Mouse (Mus musculus): ENCODE data around the gene Agpat1. TPM values are rescaled to one million over a fixed set of nuclear protein-coding genes. Genes with fewer than 3 reads are reported as not detected.

Agpat1 gene
- total RNA-seq (2021): 10 to 100 TPM; 56.3 to 57.9 TPM
- long read RNA-seq, experiment 1, partial matches to known transcripts: 7 of 8 reads
- long read RNA-seq, experiment 1, other reads (novel, unspliced or antisense): 0 of 8 reads
- long read RNA-seq, experiment 2, transcript Agpat1-201 (7 exons, 2,190 nt): major isoform, 5 of 12 reads
- long read RNA-seq, experiment 2, partial matches to known transcripts: 3 of 12 reads
- long read RNA-seq, experiment 2, other reads (novel, unspliced or antisense): 4 of 12 reads

GRCm38 (mm10) chr17:34604061-34604508 is at the start of gene Agpat1:
Gene Agpat1, plus strand, starts transcription at chr17:34604262.
- intact Hi-C loops (cut with DNase I): loop anchor here (10.0 kb wide), 1 partner anchor 479 kb away; the partner anchor contains the start of gene Brd2
- peak; percentile 96 to 98 for DNase-seq

DNA sequence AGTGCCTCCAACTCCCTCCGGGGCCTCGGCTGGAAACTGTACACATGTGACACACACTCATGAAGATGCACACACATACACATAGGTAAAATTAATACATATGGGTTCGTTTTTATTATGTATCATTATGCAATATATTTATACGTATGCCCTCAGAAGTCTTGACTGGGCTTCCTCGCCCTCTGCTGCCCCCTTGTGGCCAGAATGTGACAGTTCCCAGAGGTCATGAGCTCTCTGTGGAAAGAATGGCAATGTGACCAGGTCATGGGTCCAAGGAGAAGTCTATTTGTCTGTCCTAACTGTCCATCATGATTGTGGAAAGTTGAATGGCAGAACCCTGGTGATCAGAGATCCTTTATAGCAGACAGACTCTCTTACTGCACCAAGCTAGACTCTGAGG is 48.6 kb upstream of the Agpat1 start:
- intact Hi-C loops (cut with DNase I): loop anchor here (1.0 kb wide), 1 partner anchor 116 kb away; no protein-coding TSS in a partner anchor
- peak; percentile 84 to 89 for DNase-seq

- DNase-seq: no peak
- intact Hi-C loops (cut with DNase I): no loop called here
These were observed 47.7 kb upstream of the Agpat1 start for GRCm38 (mm10) chr17:34556406-34556805.

GRCm38 (mm10) chr17:34557411-34557810 is 46.7 kb upstream of the Agpat1 start:
- intact Hi-C loops (cut with DNase I): no loop called here
- no peak for DNase-seq

DNA sequence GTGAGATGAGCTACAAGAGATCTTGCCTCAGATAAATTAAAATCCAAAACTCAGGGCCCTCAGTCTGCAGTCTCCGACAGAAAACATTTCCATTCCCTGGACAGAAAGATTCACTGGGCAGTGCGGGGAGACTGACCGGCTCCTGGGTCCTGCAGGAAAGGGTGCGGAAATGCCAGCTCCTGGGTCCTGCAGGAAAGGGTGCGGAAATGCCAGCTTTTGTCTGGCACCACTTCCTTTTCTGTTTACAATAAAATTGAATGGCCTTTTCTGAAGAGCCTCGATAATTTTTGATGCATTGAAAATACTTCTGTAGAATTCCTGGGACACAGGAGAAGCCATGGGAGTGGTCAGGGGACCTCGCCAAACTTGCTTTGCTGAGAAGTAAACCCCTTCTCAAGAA is 44.9 kb upstream of the Agpat1 start:
- DNase-seq: no peak
- intact Hi-C loops (cut with DNase I): no loop called here

DNA sequence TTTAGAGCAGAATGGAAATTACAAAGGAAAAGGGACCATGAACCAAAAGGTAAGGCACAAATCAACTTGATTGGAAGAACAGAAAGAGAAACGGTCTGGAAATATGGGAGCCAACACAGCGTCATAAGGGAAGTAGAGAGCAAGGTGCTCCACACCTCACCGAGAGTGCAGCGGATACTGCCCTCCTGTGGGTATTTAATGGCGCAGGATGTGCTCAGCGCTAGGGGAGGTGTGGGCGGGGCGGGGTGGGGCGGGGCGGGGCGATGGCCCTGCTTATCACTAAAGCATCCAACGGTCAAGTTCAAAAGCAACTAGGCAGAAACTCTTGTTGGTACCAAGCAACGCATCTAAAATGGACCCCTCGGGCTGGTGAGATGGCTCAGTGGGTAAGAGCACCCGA is 44.2 kb upstream of the Agpat1 start:
- no peak for DNase-seq
- intact Hi-C loops (cut with DNase I): no loop called here

DNA sequence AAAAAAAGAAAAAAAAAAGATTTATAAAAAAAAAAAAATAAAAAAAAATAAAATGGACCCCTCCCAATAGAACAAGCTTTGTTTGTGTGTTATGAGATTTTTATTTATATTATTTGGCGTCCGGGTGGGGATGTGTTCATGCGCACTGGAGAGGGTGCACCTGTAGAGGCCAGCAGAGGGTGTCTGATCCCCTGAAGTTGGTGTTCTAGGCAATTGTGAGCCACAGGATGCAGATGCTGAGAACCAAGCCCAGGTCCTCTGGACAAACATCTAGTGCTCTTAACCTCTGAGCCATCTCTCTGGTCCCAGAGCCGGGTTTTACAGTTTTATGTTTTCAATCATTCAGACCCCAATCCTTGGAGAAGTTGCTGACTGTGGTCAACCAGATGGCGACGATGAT is 43.6 kb upstream of the Agpat1 start:
- intact Hi-C loops (cut with DNase I): no loop called here

DNA sequence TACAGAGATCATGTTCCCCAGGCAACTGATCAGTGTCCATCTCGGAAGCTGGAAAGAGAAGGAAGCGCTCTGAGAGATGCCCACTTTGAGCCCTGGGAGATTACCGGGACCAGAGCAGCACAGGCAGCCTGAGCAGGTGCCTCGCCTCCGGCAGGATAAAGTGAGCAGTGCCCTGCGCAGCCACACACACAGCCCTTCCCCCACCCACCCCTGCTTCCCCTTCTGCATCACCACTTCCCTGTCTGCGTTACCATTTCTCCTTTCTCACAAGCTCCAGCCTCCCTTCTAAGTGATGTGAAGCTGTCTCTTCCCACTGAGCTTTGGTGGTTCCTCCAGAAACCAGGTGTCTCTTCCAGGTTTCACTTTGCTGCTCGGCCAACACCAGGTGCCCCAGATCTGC is 42.9 kb upstream of the Agpat1 start:
- no peak for DNase-seq
- intact Hi-C loops (cut with DNase I): no loop called here

More for the DNA sequence above, 43.6 kb upstream of the Agpat1 start:
- no peak for DNase-seq

DNA sequence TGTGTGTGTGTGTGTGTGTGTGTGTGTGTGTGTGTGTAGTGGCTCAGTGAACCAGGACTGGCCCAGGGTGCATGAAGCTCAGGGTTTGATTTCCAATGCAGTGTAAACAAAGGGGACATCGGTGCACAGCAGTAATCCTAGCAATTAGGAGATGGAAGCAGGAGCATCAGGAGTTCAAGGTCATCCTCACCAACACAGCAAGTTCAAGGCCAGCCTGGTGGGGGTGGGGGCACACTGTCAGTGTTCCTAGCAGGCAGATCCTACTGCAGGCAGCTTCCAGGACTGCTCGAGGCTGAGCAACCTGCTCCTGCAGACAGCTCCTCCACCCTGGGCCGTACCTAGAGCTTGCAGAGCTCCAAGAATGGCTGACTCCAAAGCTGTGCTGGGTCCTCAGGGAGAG is 41.5 kb upstream of the Agpat1 start:
- no peak for DNase-seq
- intact Hi-C loops (cut with DNase I): no loop called here

DNA sequence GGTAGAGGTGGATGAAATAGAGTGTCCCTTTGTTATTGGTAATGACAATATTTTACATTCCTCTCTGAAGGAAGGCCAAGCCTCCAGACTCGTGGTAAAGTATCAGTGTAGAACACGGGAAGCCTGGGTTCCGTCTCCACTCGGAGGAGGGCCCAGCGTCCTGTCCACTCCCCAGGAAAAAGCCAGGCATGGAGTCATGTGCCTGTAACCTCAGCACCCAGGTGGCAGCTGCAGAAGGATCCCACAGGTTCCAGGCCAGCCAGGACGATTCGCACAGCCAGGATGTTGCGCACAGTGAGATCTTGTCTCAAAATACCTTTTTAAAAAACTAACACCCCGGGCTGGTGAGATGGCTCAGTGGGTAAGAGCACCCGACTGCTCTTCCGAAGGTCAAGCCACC is 40.7 kb upstream of the Agpat1 start:
- no peak for DNase-seq
- intact Hi-C loops (cut with DNase I): no loop called here

GRCm38 (mm10) chr17:34564003-34564421 is 40.0 kb upstream of the Agpat1 start, which contains the start of gene Notch4:
Gene Notch4, plus strand, starts transcription at chr17:34564268.
- intact Hi-C loops (cut with DNase I): no loop called here

GRCm38 (mm10) chr17:34564796-34565195 is 39.3 kb upstream of the Agpat1 start:
- intact Hi-C loops (cut with DNase I): no loop called here

More at GRCm38 (mm10) chr17:34564003-34564421, 40.0 kb upstream of the Agpat1 start, which contains the start of gene Notch4:
- DNase-seq: peak; percentile 55 to 69

DNA sequence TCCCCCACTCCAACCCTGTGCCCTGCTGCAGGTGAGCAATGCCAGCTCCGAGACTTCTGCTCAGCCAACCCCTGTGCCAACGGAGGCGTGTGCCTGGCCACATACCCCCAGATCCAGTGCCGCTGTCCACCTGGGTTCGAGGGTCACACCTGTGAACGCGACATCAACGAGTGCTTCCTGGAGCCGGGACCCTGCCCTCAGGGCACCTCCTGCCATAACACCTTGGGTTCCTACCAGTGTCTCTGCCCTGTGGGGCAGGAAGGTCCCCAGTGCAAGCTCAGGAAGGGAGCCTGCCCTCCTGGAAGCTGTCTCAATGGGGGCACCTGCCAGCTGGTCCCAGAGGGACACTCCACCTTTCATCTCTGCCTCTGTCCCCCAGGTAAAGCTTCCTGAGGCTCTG is 36.8 kb upstream of the Agpat1 start:
- intact Hi-C loops (cut with DNase I): no loop called here
- DNase-seq: no peak

More at GRCm38 (mm10) chr17:34564796-34565195, 39.3 kb upstream of the Agpat1 start:
- DNase-seq: peak; percentile 45 to 62

DNA sequence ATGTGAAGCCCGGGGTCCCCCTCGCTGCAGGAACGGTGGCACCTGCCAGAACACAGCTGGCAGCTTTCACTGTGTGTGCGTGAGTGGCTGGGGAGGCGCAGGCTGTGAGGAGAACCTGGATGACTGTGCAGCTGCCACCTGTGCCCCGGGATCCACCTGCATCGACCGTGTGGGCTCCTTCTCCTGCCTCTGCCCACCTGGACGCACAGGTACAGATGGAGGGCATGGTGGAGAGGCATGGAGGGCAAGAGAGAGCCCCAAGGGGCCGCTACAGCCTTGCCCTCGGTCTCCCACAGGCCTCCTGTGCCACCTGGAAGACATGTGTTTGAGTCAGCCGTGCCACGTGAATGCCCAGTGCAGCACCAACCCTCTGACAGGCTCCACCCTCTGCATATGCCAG is 35.6 kb upstream of the Agpat1 start:
- intact Hi-C loops (cut with DNase I): no loop called here

DNA sequence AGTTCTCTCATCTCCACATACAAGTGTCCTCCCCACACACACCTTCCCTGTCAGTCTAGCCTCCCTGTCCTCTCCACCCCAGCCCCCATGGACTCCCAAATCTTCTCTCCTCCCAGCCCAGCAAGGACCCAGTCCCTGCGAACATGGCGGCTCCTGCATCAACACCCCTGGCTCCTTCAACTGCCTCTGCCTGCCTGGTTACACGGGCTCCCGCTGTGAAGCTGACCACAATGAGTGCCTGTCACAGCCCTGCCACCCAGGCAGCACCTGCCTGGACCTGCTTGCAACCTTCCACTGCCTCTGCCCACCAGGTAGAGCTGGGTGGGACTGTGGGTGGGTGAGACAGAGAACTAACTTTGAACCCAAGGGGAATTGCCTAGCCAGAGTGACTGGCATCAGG is 34.1 kb upstream of the Agpat1 start:
- DNase-seq: no peak

More for the DNA sequence above, 35.6 kb upstream of the Agpat1 start:
- no peak for DNase-seq

GRCm38 (mm10) chr17:34571875-34572274 is 32.2 kb upstream of the Agpat1 start:
- intact Hi-C loops (cut with DNase I): loop anchor here (1.0 to 2.0 kb wide), 2 partner anchors 13 to 47 kb away; no protein-coding TSS in a partner anchor
- DNase-seq: no peak

More for the DNA sequence above, 34.1 kb upstream of the Agpat1 start:
- intact Hi-C loops (cut with DNase I): loop anchor here (2.0 kb wide), 1 partner anchor 15 kb away; no protein-coding TSS in a partner anchor

GRCm38 (mm10) chr17:34572361-34572760 is 31.7 kb upstream of the Agpat1 start:
- no peak for DNase-seq
- intact Hi-C loops (cut with DNase I): loop anchor here (1.0 kb wide), 1 partner anchor 47 kb away; no protein-coding TSS in a partner anchor

- intact Hi-C loops (cut with DNase I): no loop called here
- DNase-seq: no peak
These were observed 27.5 kb upstream of the Agpat1 start for GRCm38 (mm10) chr17:34576577-34576976.

DNA sequence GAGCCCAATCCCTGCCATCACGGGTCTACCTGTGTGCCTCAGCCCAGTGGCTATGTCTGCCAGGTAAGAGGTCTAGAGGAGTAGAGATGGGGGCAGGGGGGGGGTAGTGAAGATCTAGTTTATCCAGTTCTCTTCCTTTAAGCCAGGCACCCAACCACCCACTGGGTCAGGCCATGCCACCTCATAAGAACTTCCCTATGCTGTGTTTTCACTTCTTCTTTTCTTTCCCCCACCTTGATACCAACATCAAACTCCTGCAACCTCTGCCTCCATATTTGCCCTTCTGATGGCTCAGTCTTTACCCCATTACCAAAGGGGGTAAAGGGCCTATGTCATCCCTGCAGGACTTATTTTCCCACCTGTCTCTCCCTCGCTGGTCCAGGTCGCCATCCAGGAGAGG is 26.0 kb upstream of the Agpat1 start:
- intact Hi-C loops (cut with DNase I): no loop called here
- no peak for DNase-seq

GRCm38 (mm10) chr17:34582528-34582927 is 21.5 kb upstream of the Agpat1 start:
- DNase-seq: no peak
- intact Hi-C loops (cut with DNase I): no loop called here

- intact Hi-C loops (cut with DNase I): no loop called here
- no peak for DNase-seq
These were observed 20.7 kb upstream of the Agpat1 start for GRCm38 (mm10) chr17:34583397-34583796.

DNA sequence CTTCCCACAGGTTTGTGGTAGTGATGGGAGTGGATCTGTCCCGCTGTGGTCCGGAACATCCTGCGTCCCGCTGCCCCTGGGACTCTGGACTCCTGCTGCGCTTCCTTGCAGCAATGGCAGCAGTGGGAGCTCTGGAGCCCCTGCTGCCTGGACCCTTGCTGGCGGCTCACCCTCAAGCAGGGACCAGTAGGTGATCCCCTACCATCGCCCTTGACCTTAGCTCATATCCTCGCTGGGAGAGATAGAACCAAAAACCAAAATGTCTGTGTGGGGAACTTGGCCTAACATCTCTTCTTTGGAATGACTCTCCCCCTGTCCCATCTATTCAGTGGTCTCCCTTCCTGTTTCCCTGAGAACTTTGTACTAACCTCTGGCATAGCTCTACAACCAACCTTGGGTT is 20.2 kb upstream of the Agpat1 start:
- intact Hi-C loops (cut with DNase I): loop anchor here (2.0 kb wide), 1 partner anchor 13 kb away; no protein-coding TSS in a partner anchor

More for the DNA sequence above, 20.2 kb upstream of the Agpat1 start:
- DNase-seq: no peak

Measured in heart, postnatal 14 days (tissue).